Mouse (Mus musculus): ENCODE measurements around the gene Gm49337. TPM values are rescaled to one million over a fixed set of nuclear protein-coding genes. Genes with fewer than 3 reads are reported as not detected.

Gene Gm49337
- not detected in 2 replicates for polyA plus RNA-seq (2014; fragmentation: Nextera tagmentation; extraction: Ambion mirVana)

GRCm38 (mm10) chr4:116173072-116173471, at the start of gene Gm49337, which contains the start of gene 1700042G07Rik:
Gm49337 (plus strand) TSS chr4:116173384.
1700042G07Rik (plus strand) TSS chr4:116173372.
- DNase-seq (no peak), ATAC-seq (ENCODE audit: low FRiP score, low TSS enrichment) (no peak)
- no peak within 1 kb of the TSS for H3K4me3 ChIP-seq (replicated peaks; ENCODE audit: low read depth, low read length)
- no peaks in the 10 kb centered on the region for H3K27me3 ChIP-seq (ENCODE audit: control insufficient read depth, insufficient read depth, low read length)
- H3K27ac ChIP-seq (replicated peaks; ENCODE audit: low read depth, low read length) = no peak within 1 kb of the TSS
- H3K4me1 ChIP-seq (ENCODE audit: control insufficient read depth, insufficient read depth, low read length) = peaks cover 19% of the 10 kb centered on the region; the same call in 1 of the 2 replicates
- H3K9ac ChIP-seq (replicated peaks; ENCODE audit: low read length) = no peak within 1 kb of the TSS
- H3K4me2 ChIP-seq (ENCODE audit: low read length) = no peak within 1 kb of the TSS
- H3K9me3 ChIP-seq (ENCODE audit: control insufficient read depth, low read length) = no peaks in the 10 kb centered on the region
- H3K36me3 ChIP-seq (ENCODE audit: control insufficient read depth, insufficient read depth, low read length) = no peaks in the 10 kb centered on the region
- WGBS = 90% methylated on average over 6 of the region's 6 CpGs

DNA sequence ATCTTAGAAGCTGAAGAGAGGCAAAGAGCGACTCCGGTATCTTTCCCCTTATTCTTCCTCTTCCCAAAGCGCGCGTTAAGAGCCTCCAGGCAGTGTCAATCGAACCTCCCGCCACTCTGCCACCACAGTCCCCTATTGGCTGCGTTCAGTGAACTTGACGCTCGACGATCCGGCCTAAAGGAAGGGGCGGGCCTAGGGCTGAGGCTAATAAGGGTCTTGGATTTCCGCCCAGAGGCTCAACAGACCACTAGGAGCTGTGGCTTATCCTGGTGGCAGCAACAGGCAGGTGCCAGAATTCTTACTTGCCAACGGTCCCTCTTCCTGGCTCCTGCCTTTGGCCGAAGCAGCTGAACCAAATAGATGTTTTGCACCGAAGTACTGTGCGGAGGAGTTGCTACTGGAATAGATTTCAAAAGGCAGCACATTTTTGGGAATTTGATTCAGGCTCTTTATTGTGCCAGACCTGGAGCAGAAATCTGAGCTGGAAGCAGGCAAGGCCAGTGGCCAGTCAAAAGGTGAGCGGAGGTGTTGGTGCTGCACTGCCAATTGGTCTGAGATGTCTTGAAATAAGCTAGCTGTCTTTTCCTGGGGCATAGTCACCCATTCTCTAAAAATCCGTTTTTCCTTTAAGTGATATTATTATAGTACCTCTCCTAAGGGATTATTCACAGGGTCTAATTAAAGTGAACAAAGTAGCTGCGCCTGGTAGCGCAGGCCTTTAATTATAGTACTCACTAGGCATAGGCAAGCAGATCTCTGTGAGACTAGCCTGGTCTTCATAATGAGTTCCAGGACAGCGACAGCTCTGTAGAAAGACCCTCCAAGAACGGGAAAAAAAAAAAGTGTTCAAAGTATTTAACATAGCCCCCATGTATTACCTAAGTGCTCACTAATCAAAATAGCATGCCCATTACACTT, 49.3 kb upstream of the Gm49337 start, which contains the start of the genes Rad54l and Pomgnt1:
Gene Rad54l (minus strand): TSS at position 89 of the 918 bp plus-strand sequence.
Gene Pomgnt1 (plus strand): TSS at position 239 of the 918 bp plus-strand sequence.
- peaks cover 9% of the 10 kb centered on the region for H3K4me1 ChIP-seq (ENCODE audit: control insufficient read depth, insufficient read depth, low read length)
- H3K9me3 ChIP-seq (ENCODE audit: control insufficient read depth, low read length) = no peaks in the 10 kb centered on the region
- peak within 1 kb of the TSS; percentile 63 for H3K4me2 ChIP-seq (ENCODE audit: low read length)
- DNase-seq (peak; percentile 96), ATAC-seq (ENCODE audit: low FRiP score, low TSS enrichment) (peak; percentile 96)
- H3K27me3 ChIP-seq (ENCODE audit: control insufficient read depth, insufficient read depth, low read length) = no peaks in the 10 kb centered on the region
- peak within 1 kb of the TSS; percentile 55 for H3K9ac ChIP-seq (replicated peaks; ENCODE audit: low read length)
- 5% methylated on average over 24 of the region's 24 CpGs for WGBS
- peak within 1 kb of the TSS; percentile 49 for H3K4me3 ChIP-seq (replicated peaks; ENCODE audit: low read depth, low read length)
- H3K27ac ChIP-seq (replicated peaks; ENCODE audit: low read depth, low read length) = peak within 1 kb of the TSS; percentile 53; the same call in 1 of the 2 replicates
- no peaks in the 10 kb centered on the region for H3K36me3 ChIP-seq (ENCODE audit: control insufficient read depth, insufficient read depth, low read length)

- Histone ChIP-seq H3K9ac (replicated peaks; ENCODE audit: low read length) (no peak overlapping the region), H3K27ac (replicated peaks; ENCODE audit: low read depth, low read length) (no peak overlapping the region), H3K4me1 (ENCODE audit: control insufficient read depth, insufficient read depth, low read length) (peaks cover 9% of the 10 kb centered on the region), H3K36me3 (ENCODE audit: control insufficient read depth, insufficient read depth, low read length) (no peaks in the 10 kb centered on the region), H3K9me3 (ENCODE audit: control insufficient read depth, low read length) (no peaks in the 10 kb centered on the region), H3K4me2 (ENCODE audit: low read length) (no peak overlapping the region), H3K27me3 (ENCODE audit: control insufficient read depth, insufficient read depth, low read length) (no peaks in the 10 kb centered on the region), H3K4me3 (replicated peaks; ENCODE audit: low read depth, low read length) (no peak overlapping the region)
- DNase-seq (no peak), ATAC-seq (ENCODE audit: low FRiP score, low TSS enrichment) (no peak)
- 93% methylated on average over 4 of the region's 4 CpGs for WGBS
Observed at GRCm38 (mm10) chr4:116125803-116126386, 47.3 kb upstream of the Gm49337 start.

DNA sequence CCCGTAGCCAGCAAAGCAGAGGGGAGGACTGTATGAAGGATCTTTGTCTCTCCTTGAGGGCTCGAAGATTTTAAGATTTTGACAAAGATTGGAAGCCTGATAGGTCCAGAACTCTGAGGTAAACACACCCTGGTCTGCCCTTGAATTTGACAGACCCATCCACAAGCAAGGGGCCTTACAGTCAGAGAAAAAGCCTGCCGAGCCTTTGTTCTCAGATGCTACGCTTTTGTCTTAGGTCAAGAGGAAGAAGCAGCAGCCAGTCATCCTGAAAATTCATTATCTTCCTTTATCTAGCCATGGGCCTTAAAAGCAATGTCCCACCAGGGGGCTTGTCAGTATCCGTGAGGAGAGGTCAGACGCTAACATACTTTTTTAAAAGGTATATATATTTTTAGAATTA, 45.2 kb upstream of the Gm49337 start:
- WGBS = 58% methylated on average over 6 of the region's 6 CpGs
- no peaks in the 10 kb centered on the region for H3K27me3 ChIP-seq (ENCODE audit: control insufficient read depth, insufficient read depth, low read length)
- H3K9ac ChIP-seq (replicated peaks; ENCODE audit: low read length) = no peak overlapping the region
- no peak overlapping the region for H3K4me3 ChIP-seq (replicated peaks; ENCODE audit: low read depth, low read length)
- H3K4me1 ChIP-seq (ENCODE audit: control insufficient read depth, insufficient read depth, low read length) = peaks cover 6% of the 10 kb centered on the region
- DNase-seq (no peak), ATAC-seq (ENCODE audit: low FRiP score, low TSS enrichment) (no peak)
- H3K9me3 ChIP-seq (ENCODE audit: control insufficient read depth, low read length) = no peaks in the 10 kb centered on the region
- no peak overlapping the region for H3K4me2 ChIP-seq (ENCODE audit: low read length)
- H3K27ac ChIP-seq (replicated peaks; ENCODE audit: low read depth, low read length) = no peak overlapping the region
- H3K36me3 ChIP-seq (ENCODE audit: control insufficient read depth, insufficient read depth, low read length) = no peaks in the 10 kb centered on the region

- ATAC-seq (ENCODE audit: low FRiP score, low TSS enrichment) = no peak
- Histone ChIP-seq H3K36me3 (ENCODE audit: control insufficient read depth, insufficient read depth, low read length) (no peaks in the 10 kb centered on the region), H3K4me3 (replicated peaks; ENCODE audit: low read depth, low read length) (no peak overlapping the region), H3K9ac (replicated peaks; ENCODE audit: low read length) (no peak overlapping the region), H3K27ac (replicated peaks; ENCODE audit: low read depth, low read length) (no peak overlapping the region), H3K4me2 (ENCODE audit: low read length) (no peak overlapping the region), H3K9me3 (ENCODE audit: control insufficient read depth, low read length) (no peaks in the 10 kb centered on the region), H3K4me1 (ENCODE audit: control insufficient read depth, insufficient read depth, low read length) (no peaks in the 10 kb centered on the region), H3K27me3 (ENCODE audit: control insufficient read depth, insufficient read depth, low read length) (no peaks in the 10 kb centered on the region)
- 87% methylated on average over 4 of the region's 4 CpGs for WGBS
- DNase-seq = no peak
Observed at GRCm38 (mm10) chr4:116133126-116133525, 40.1 kb upstream of the Gm49337 start.

GRCm38 (mm10) chr4:116134990-116135389, 38.2 kb upstream of the Gm49337 start:
- ATAC-seq (ENCODE audit: low FRiP score, low TSS enrichment) (no peak), DNase-seq (peak; percentile 84)
- H3K4me2 ChIP-seq (ENCODE audit: low read length) = no peak overlapping the region
- no peak overlapping the region for H3K4me3 ChIP-seq (replicated peaks; ENCODE audit: low read depth, low read length)
- no peaks in the 10 kb centered on the region for H3K4me1 ChIP-seq (ENCODE audit: control insufficient read depth, insufficient read depth, low read length)
- no peaks in the 10 kb centered on the region for H3K27me3 ChIP-seq (ENCODE audit: control insufficient read depth, insufficient read depth, low read length)
- no peak overlapping the region for H3K9ac ChIP-seq (replicated peaks; ENCODE audit: low read length)
- H3K27ac ChIP-seq (replicated peaks; ENCODE audit: low read depth, low read length) = no peak overlapping the region
- 39% methylated on average over 2 of the region's 2 CpGs for WGBS
- no peaks in the 10 kb centered on the region for H3K9me3 ChIP-seq (ENCODE audit: control insufficient read depth, low read length)
- H3K36me3 ChIP-seq (ENCODE audit: control insufficient read depth, insufficient read depth, low read length) = no peaks in the 10 kb centered on the region

DNA sequence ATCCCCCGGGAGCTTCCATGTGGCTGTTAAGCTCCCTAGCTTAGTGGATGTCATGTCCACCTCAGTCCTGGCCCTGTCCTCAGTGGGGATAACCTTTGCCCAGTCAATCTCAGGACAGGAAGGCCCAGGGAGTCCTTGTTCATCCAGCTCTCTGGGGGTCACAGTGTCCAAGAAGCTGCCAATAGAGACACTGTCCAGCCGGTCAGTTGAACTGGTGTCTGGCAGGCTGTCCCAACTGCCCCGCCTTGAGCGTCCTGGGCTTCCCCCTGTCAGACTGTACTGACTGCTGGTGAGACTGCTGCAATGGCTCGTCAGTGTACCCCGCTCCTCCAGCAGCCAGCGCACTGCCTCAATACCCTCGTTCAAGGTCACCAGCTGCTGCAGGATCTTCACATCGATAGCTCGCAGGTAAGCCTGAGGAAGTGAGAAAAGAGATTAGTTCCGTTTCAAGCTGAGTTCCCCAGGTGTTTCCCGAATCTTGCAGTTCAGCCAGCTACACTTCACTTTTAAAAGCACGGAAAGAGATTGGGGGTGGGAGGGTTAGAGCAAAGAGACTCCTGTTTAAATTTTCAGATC, 35.7 kb upstream of the Gm49337 start:
- Histone ChIP-seq H3K4me3 (replicated peaks; ENCODE audit: low read depth, low read length) (no peak overlapping the region), H3K27me3 (ENCODE audit: control insufficient read depth, insufficient read depth, low read length) (no peaks in the 10 kb centered on the region), H3K36me3 (ENCODE audit: control insufficient read depth, insufficient read depth, low read length) (no peaks in the 10 kb centered on the region), H3K9ac (replicated peaks; ENCODE audit: low read length) (no peak overlapping the region), H3K4me1 (ENCODE audit: control insufficient read depth, insufficient read depth, low read length) (no peaks in the 10 kb centered on the region), H3K27ac (replicated peaks; ENCODE audit: low read depth, low read length) (no peak overlapping the region), H3K9me3 (ENCODE audit: control insufficient read depth, low read length) (no peaks in the 10 kb centered on the region), H3K4me2 (ENCODE audit: low read length) (no peak overlapping the region)
- ATAC-seq (ENCODE audit: low FRiP score, low TSS enrichment) (no peak), DNase-seq (no peak)
- WGBS = 52% methylated on average over 13 of the region's 13 CpGs

- H3K4me1 ChIP-seq (ENCODE audit: control insufficient read depth, insufficient read depth, low read length) = peaks cover 16% of the 10 kb centered on the region; the same call in 1 of the 2 replicates
- no peaks in the 10 kb centered on the region for H3K36me3 ChIP-seq (ENCODE audit: control insufficient read depth, insufficient read depth, low read length)
- no peak overlapping the region for H3K4me2 ChIP-seq (ENCODE audit: low read length)
- H3K9ac ChIP-seq (replicated peaks; ENCODE audit: low read length) = no peak overlapping the region
- H3K4me3 ChIP-seq (replicated peaks; ENCODE audit: low read depth, low read length) = no peak overlapping the region
- ATAC-seq (ENCODE audit: low FRiP score, low TSS enrichment) = no peak
- no peak overlapping the region for H3K27ac ChIP-seq (replicated peaks; ENCODE audit: low read depth, low read length)
- WGBS = 78% methylated on average over 7 of the region's 7 CpGs
- DNase-seq = no peak
- no peaks in the 10 kb centered on the region for H3K9me3 ChIP-seq (ENCODE audit: control insufficient read depth, low read length)
- 0 out of 2 replicates have a peak, but pooled peaks cover 4% of the 10 kb centered on the region for H3K27me3 ChIP-seq (ENCODE audit: control insufficient read depth, insufficient read depth, low read length)
Observed at GRCm38 (mm10) chr4:116140801-116141574, 32.2 kb upstream of the Gm49337 start.

Measured in midbrain, embryonic 14.5 days (tissue).